Mouse (Mus musculus): Measurements from ENCODE around the gene Selenos. TPM values are rescaled to one million over a fixed set of nuclear protein-coding genes. Genes with fewer than 3 reads are reported as not detected.

Selenos gene
- total RNA-seq, 1 experiment from 2014 or later = 51.3 TPM

DNA sequence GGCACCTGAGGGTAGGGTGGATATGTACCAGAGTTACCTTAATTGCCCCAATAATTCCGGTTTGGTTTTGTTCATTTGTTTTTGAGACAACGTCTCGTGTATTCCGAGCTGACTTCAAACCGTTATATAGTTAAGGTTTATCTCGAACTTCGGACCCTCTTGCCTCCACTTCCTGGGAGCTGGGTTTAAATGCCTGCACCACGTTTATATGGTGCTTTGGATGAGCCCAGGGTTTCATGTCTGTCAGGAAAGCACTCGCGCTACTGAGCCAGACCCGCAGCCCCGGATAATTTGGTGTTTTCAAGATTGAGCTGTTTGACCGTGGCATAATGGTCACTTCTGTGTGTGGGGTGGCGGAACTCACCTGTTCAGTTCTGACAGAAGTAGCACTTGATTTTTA lies 18.4 kb upstream of the Selenos start:
- no peak for ATAC-seq (replicated peaks in 1 of 2; ENCODE audit: insufficient read depth in 1 of 2, low FRiP score in 2 of 2, low TSS enrichment in 1 of 2, low read depth in 1 of 2, poor library complexity in 2 of 2, severe bottlenecking in 2 of 2)

DNA sequence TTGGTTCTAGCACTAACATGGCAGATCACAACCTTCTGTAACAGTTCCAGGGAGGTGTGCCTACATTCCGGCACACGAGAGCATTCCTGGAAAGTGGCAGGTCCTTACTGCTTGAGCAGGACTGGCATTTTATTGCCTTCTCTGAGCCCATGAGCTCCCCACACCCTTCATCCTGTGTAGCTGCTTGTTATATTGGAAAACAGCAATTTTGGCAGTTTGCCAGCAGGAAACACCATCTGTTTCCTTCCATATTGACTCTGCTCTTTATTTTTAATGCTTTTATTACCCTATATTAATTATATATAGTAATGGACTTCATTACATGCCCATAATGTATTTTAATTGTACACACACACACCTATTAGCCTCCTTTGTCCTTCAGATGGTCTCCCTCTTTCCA lies 3.0 kb upstream of the Selenos start:
- no peak for ATAC-seq (replicated peaks in 1 of 2; ENCODE audit: insufficient read depth in 1 of 2, low FRiP score in 2 of 2, low TSS enrichment in 1 of 2, low read depth in 1 of 2, poor library complexity in 2 of 2, severe bottlenecking in 2 of 2)

DNA sequence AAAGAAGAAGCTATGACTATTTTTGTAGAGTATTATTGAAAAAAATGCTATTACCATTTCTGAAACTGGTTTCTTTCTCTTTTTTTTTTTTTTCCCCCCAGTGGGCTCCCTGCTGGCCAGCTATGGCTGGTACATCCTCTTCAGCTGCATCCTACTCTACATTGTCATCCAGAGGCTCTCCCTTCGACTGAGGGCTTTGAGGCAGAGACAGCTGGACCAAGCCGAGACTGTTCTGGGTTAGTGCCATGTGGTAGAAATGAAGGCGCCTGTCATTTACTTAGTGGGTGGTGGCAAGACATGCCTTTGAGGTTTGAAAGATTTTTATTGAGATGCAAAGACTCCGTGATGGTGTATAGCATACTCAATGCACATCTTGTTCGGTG lies 773 bp downstream of the Selenos start:
- ATAC-seq (replicated peaks in 1 of 2; ENCODE audit: insufficient read depth in 1 of 2, low FRiP score in 2 of 2, low TSS enrichment in 1 of 2, low read depth in 1 of 2, poor library complexity in 2 of 2, severe bottlenecking in 2 of 2) = no peak

DNA sequence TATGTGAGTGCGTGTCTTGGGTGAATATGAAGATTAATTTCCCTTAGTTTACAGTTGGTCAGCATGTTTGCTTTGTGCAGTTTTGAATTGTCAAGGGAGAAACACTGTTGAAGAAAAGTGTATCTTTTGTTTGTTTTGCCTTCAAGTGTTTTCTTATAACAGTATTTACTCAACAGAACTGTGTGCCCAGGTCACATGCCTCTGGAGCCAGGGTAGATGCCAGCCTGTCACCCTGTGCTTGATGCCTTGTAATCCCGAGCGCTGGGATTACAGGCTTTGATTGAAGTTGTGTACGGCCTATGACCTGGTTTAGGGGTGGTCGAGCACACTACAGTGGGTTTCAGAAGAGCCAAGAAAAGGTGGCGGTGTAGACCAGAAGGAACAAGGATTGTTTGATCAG lies 4.3 kb downstream of the Selenos start:
- ATAC-seq (replicated peaks in 1 of 2; ENCODE audit: insufficient read depth in 1 of 2, low FRiP score in 2 of 2, low TSS enrichment in 1 of 2, low read depth in 1 of 2, poor library complexity in 2 of 2, severe bottlenecking in 2 of 2) = no peak

DNA sequence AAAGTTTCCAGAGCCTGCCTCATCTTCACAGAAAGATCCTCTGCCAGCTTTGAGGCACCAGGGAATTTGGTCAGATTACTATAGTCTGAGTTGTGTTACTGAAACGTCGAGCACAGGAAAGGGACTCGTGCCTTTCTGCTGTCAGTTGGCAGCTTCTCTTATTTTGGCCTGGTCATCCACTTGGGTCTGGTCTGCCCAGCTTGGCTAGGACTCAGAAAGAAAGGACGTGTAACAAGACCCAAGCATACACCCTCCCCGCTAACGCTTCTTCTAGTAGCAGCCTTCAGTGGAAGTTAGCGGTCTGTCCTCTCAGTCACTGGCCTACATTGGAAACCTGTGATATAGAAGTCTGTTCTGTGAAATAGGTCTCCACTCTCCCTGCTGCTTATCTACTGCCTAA lies 5.1 kb downstream of the Selenos start:
- ATAC-seq (replicated peaks in 1 of 2; ENCODE audit: insufficient read depth in 1 of 2, low FRiP score in 2 of 2, low TSS enrichment in 1 of 2, low read depth in 1 of 2, poor library complexity in 2 of 2, severe bottlenecking in 2 of 2) = no peak

DNA sequence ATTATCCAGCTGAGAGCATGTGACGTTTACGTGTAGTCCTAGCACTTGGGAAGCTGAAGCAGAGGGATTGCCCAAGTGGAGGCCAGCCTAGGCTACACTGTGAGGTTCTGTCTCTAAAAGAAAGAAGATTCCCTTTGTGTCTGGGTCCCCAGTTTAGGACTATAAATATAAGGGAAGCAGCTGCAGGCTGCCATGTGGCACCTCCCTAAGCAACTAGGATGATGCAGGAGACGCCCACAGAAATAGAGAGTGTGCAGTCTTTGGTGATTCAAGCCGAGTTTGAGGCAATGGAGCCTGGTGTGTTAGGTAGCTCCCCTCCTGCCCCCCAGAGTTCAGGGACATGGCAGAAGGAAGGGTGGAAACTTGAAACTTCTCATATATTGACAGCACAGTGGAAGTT lies 8.2 kb downstream of the Selenos start:
- ATAC-seq (replicated peaks in 1 of 2; ENCODE audit: insufficient read depth in 1 of 2, low FRiP score in 2 of 2, low TSS enrichment in 1 of 2, low read depth in 1 of 2, poor library complexity in 2 of 2, severe bottlenecking in 2 of 2) = no peak

DNA sequence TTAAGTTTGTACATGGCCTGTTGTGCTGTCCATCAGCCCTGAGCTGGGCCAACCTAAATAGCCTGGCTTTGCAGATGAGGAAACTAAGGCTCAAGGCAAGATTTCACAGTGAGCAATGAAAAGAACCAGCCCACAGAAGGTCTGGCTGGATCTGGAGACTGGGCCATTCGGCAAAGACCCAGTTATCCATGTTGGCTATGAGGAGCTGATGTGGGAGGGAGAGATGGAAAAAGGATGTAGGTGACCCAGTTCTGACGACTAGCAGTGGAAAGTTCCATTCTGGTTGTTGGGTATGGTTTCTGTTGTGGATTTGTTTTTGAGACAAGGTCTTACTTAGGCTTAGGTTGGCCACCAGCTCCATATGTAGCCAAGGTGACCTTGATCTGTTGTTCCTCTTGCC lies 8.6 kb downstream of the Selenos start:
- no peak for ATAC-seq (replicated peaks in 1 of 2; ENCODE audit: insufficient read depth in 1 of 2, low FRiP score in 2 of 2, low TSS enrichment in 1 of 2, low read depth in 1 of 2, poor library complexity in 2 of 2, severe bottlenecking in 2 of 2)

DNA sequence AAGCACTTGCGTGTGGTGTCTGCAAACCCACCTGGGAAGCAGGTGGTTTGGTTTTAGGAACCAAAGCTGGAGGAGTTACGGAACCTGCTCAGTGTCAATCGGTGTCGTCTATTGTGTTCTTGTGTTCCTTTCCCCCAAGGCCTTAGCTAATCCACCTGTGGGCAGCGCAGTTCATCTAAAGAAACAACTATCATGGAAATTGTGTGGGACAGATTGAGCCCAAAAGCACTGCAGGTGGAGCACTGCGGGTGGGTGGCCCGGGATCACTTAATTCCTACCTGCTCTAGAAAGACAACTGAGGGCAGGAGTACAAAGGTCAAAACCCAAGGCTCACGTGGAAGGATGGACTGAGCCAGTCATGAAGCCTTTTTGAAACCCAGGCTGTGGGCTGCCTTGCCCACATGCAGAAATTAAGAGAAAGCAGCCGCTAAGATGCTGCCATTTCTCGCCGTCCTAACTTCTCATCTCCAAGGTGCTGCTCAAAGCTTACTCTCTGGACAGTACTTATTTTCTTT lies 11.3 kb downstream of the Selenos start:
- ATAC-seq (replicated peaks in 1 of 2; ENCODE audit: insufficient read depth in 1 of 2, low FRiP score in 2 of 2, low TSS enrichment in 1 of 2, low read depth in 1 of 2, poor library complexity in 2 of 2, severe bottlenecking in 2 of 2) = no peak

DNA sequence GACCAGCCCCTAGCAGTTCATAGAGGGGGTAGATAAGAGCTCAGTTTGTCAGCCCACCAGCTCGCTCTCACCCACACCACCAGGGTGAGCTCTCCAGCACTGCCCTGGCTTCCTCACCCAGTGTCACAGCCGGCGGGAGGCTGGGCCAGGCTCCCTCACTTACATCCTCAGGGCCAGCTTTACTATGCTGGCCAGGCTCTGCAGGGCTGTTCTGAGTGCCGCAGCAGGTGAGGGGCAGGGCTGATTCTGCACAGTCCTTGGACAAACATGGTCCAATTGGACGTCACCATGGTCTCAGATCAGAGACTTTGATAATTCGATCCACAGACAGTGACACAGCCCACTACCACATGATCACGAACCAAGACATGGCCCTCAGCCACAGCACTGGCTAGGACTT lies 12.1 kb downstream of the Selenos start:
- ATAC-seq (replicated peaks in 1 of 2; ENCODE audit: insufficient read depth in 1 of 2, low FRiP score in 2 of 2, low TSS enrichment in 1 of 2, low read depth in 1 of 2, poor library complexity in 2 of 2, severe bottlenecking in 2 of 2) = no peak

DNA sequence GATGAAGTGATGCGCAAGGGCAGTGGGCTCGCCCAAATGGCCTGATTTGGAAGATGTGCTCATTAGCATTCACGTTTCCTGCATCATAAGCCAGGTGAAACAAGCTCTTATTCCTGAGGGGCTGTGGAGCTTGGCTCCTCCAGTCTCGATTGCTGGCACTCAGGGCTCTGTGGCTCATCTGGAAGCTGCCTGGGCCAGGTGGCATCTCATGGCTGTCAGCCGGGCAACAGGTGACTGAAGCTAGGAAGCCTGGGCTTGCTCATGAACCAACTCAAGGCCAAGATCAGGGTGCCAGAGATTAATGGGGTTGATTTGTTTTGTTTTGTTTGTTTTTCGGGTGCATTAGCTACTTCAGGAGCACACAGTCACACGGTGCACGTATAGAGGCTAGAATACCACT lies 13.2 kb downstream of the Selenos start:
- ATAC-seq (replicated peaks in 1 of 2; ENCODE audit: insufficient read depth in 1 of 2, low FRiP score in 2 of 2, low TSS enrichment in 1 of 2, low read depth in 1 of 2, poor library complexity in 2 of 2, severe bottlenecking in 2 of 2) = no peak

DNA sequence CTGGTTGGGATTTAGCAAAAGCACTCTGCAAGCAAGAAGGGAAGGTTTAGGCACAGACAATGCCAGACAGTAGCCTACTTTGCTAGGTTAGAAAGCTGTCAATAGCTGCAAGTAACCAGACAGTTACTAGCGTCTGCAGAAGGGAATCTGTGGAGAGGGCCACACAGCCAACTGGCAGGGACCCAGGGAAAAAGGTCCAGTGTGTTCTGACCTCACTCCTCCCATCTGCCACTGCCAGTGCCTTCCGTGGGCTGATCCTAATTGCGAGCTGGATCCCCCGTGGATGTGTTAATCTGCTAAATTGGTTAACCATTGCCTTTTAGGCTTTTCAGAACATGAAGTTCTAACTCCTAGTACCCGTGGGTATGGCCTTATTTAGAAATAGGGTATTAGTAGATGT lies 14.7 kb downstream of the Selenos start:
- no peak for ATAC-seq (replicated peaks in 1 of 2; ENCODE audit: insufficient read depth in 1 of 2, low FRiP score in 2 of 2, low TSS enrichment in 1 of 2, low read depth in 1 of 2, poor library complexity in 2 of 2, severe bottlenecking in 2 of 2)

DNA sequence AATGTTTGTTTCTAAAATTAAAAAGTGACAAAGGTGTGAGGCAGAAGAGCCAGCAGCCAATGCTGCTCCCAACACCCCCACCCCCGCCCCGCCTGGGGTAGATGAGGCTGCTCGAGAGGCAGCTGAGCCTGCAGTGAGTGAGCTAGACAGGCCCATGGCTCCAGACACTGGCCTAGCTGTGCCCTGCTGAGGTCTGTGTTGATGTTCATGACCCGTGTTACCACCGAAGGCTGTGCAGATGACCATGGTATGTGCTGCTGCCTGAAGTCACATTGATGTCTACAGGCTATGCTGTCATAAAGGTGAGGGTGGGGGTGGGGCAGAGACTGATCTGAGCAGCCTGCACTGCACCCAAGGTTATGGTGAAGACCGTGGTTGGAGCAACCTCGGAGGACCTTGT lies 19.4 kb downstream of the Selenos start:
- no peak for ATAC-seq (replicated peaks in 1 of 2; ENCODE audit: insufficient read depth in 1 of 2, low FRiP score in 2 of 2, low TSS enrichment in 1 of 2, low read depth in 1 of 2, poor library complexity in 2 of 2, severe bottlenecking in 2 of 2)

DNA sequence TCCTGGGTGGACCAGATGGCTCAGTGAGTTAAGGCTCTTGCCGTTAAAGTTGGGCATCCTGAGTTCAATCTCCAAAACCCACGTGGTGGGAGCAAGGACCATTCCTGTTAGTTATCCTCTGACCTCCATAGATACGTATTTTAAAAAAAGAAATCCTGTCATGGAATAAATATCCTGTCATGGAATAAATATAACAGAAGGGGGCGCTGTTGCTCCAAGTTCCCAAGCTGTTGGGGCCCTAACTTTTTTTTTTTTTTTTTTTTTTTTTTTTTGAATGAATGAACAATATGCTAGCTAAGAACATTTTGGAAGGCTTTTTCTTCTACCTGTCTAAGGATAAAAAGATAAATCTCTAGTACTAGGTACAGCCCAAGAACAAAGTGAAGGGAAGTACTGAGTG lies 22.4 kb downstream of the Selenos start:
- peak in 1 of 2 experiments; percentile 42; a peak in 3 of 4 replicates for ATAC-seq (replicated peaks in 1 of 2; ENCODE audit: insufficient read depth in 1 of 2, low FRiP score in 2 of 2, low TSS enrichment in 1 of 2, low read depth in 1 of 2, poor library complexity in 2 of 2, severe bottlenecking in 2 of 2)

DNA sequence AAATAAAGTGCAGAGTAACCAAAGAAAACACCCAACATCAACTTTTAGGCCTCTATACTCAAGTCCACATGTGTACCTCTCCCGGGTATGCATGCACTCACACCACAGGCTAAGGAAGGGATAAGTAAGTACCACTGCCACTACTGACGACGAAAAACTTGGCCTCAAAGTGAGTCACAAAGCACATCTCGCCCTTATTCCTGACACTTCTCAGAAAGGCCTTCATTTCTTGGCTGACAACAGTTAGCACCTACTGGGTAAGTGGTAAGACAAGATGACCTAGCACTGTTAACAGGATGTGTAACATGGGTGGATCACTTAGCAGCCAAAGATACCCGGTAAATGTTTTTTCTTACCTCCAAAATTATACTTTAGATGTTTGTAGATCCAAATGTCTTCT lies 25.1 kb downstream of the Selenos start:
- no peak for ATAC-seq (replicated peaks in 1 of 2; ENCODE audit: insufficient read depth in 1 of 2, low FRiP score in 2 of 2, low TSS enrichment in 1 of 2, low read depth in 1 of 2, poor library complexity in 2 of 2, severe bottlenecking in 2 of 2)

DNA sequence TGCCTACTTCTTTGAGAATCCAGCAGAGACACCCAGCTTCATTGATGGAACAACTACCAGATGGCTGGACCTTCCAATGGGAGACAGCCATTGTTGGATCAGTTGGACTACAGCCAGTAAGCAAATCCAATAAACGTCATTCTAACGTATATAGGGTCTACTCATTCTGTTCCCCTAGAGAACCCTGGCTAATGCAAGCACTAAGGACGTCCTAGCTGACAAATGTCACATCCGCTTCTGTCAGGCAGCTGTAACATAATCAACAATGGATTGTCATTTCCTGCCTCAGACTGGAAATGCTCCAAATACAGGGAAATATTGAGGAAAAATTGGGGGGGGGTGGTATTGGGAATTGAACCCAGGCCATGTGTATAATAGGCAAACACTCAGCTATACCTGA lies 26.3 kb downstream of the Selenos start:
- no peak for ATAC-seq (replicated peaks in 1 of 2; ENCODE audit: insufficient read depth in 1 of 2, low FRiP score in 2 of 2, low TSS enrichment in 1 of 2, low read depth in 1 of 2, poor library complexity in 2 of 2, severe bottlenecking in 2 of 2)

DNA sequence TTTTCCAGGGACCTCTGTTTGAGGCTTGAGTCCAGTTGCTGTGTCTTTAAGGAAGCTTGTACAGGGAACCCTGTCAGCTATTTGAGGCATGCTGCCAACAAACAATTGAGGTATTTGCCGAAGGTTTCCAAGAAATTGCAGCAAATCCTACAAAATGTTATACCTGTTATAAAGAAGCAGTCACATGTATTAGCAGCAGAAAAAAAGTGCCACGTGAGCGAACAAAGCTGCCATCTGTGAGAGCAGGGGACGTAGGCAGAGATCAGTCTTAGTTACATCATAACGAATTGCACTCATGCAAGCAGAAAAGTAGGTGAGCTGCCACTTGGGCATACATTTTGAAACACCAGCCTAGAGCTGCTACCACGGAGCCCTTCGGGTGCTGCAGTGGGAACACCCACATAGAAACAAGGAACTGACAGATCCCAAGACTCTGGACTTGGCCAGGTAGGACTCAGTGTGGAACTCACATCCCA lies 27.2 kb downstream of the Selenos start:
- ATAC-seq (replicated peaks in 1 of 2; ENCODE audit: insufficient read depth in 1 of 2, low FRiP score in 2 of 2, low TSS enrichment in 1 of 2, low read depth in 1 of 2, poor library complexity in 2 of 2, severe bottlenecking in 2 of 2) = no peak

DNA sequence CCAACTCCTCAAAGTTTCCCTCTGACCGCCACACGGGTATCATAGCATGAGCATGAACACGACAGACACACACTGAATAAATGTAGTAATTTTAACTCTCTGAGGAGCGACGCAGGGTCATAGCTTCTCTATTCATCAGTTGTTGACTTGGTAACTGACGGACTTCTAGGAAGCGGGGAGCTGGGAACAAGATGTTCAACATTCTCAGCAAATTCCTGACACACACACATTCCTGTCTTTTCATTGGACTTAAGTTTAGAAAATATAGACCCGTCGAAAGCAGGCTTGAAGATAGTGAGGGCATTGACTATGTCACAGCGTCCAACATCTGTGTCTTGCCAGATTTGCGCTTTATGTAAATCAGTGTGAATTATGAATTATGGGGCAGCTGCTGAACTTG lies 27.8 kb downstream of the Selenos start:
- no peak for ATAC-seq (replicated peaks in 1 of 2; ENCODE audit: insufficient read depth in 1 of 2, low FRiP score in 2 of 2, low TSS enrichment in 1 of 2, low read depth in 1 of 2, poor library complexity in 2 of 2, severe bottlenecking in 2 of 2)

DNA sequence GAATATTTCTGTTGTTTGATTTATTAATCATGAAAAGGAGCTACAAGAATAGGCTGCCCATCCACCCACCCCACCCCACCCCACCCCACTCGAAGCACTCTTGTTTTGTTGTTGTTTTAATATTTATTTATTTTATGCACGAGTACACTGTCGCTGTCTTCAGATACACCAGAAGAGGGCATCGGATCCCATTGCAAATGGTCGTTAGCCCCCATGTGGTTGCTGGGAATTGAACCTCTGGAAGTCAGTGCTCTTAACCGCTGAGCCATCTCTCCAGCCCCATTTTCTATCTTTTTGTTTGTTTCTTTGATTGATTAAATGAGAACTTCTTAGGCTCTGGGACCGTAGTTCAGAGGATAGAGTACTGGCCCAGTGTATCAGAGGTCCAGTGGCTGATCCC lies 28.5 kb downstream of the Selenos start:
- ATAC-seq (replicated peaks in 1 of 2; ENCODE audit: insufficient read depth in 1 of 2, low FRiP score in 2 of 2, low TSS enrichment in 1 of 2, low read depth in 1 of 2, poor library complexity in 2 of 2, severe bottlenecking in 2 of 2) = no peak

DNA sequence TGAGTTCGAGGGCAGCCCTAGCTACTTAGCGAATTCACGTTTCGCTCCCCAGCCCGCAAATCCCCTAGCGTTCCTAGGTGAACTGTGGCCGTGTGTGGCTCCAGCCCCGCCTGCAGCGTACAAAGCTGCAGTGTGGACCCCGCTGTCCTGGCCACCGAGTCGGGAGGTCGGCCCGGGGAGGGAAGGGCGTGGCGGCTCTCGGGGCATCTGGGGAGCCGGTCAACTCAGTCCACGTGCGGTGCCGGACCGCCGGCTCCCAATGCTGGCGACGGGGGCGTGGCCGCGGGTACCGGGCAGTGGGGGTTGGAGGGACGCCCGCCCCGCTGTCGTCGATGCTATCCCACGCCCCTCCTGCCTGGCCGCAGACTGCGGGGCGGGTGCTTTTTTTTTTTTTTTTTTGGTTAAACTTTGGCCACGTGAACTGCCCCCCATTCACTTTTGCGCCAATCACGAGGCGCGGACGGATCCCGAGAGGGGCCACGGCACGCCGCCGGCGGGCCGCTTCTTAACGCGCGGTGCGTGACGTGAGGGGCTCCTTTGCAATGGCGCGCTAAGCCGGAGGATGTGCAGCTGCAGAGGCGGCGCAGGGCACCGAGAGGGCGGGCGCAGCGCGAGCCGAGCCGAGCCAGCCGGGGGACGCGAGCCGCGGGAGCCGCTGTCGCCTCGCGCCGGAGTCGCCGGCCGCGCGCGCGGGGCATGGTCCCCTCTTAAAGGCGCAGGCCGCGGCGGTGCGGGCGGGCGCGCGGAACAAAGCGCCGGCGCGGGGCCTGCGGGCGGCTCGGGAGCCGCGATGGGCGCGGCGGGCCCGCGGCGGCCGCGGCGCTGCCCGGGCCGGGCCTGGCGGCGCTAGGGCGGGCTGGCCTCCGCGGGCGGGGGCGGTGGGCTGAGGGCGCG lies 29.8 kb downstream of the Selenos start, which contains the start of gene Chsy1:
Gene Chsy1, plus strand, starts transcription at position 555 of the 894 bp plus-strand sequence.
- peak; percentile 63 to 82 for ATAC-seq (replicated peaks in 1 of 2; ENCODE audit: insufficient read depth in 1 of 2, low FRiP score in 2 of 2, low TSS enrichment in 1 of 2, low read depth in 1 of 2, poor library complexity in 2 of 2, severe bottlenecking in 2 of 2)
